In the genomic region with DNA sequence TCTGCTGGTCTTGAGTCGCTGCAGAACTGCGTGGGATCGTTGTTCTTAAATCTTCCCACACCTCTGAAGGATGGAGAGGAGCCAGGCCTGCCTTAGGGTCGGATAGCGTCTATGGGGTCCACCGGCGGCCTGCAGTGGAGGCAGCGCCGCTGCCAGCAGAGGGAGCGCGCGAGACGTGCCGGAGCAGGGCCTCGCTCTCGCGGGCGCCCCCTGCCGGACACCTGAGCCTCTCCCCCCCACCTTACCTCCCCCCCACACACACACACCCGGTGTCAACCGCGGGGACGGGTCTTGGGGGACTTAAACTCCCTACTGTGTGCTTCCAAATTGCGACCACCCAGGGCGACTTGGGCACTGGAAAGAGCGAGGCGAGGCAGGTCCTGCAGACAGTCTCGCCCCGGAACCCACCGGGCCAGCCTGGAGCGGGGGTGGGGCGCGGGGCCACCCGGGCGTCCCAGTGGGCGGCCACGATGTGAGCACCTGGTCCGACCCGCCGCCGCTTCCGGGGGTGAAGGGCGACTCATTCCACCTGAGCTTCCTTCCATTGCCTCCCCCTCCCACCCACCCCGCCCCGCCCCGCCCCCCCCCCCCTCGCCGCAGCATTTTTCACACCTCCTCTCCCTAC, we compare ENCODE assay signal across 1 mouse cellular context.
TF ChIP-seq lines count a peak whose summit lies in the region.

No protein-coding gene starts in this region.

TF ChIP-seq in CH12.LX, 34 proteins besides CTCF, POLR2A, EP300 and RAD21 (continued from another document):
- TF ChIP-seq MXI1 (IDR thresholded peaks at IDR 0.05; ENCODE audit: low read depth, low read length) (peak; percentile 73; the same call in 1 of the 2 replicates), JUND (conservative IDR thresholded peaks at IDR 0.05; ENCODE audit: low read depth, low read length) (no peak), KAT2A (IDR thresholded peaks at IDR 0.05; ENCODE audit: insufficient replicate concordance, low read length) (no peak), UBTF (IDR thresholded peaks at IDR 0.05; ENCODE audit: low read depth, low read length) (no peak), TBP (conservative IDR thresholded peaks at IDR 0.05; ENCODE audit: low read depth, low read length) (no peak), ZNF384 (IDR thresholded peaks at IDR 0.05; ENCODE audit: low read depth, low read length) (peak; percentile 41; the same call in 1 of the 2 replicates), ZC3H11A (IDR thresholded peaks at IDR 0.05; ENCODE audit: low read depth, low read length) (no peak; the same call in 1 of the 2 replicates), BHLHE40 (IDR thresholded peaks at IDR 0.05; ENCODE audit: low read depth, low read length) (0 out of 2 replicates have a peak, but pooled peaks have one; percentile 13), MYC (IDR thresholded peaks at IDR 0.05; ENCODE audit: low read depth, low read length) (no peak), JUN (IDR thresholded peaks at IDR 0.05; ENCODE audit: insufficient read depth, low read depth, low read length) (no peak), USF2 (conservative IDR thresholded peaks at IDR 0.05; ENCODE audit: low read depth, low read length) (no peak), MAX (IDR thresholded peaks at IDR 0.05; ENCODE audit: low read length) (peak; percentile 64; the same call in 1 of the 2 replicates), PAX5 (IDR thresholded peaks at IDR 0.05; ENCODE audit: low read length) (no peak), IRF4 (IDR thresholded peaks at IDR 0.05; ENCODE audit: low read depth, low read length) (peak; percentile 66; the same call in 1 of the 2 replicates), CHD2 (IDR thresholded peaks at IDR 0.05; ENCODE audit: low read length) (peak; percentile 33; the same call in 1 of the 2 replicates), MAZ (IDR thresholded peaks at IDR 0.05; ENCODE audit: low read depth, low read length) (peak; percentile 97), ELF1 (IDR thresholded peaks at IDR 0.05; ENCODE audit: low read depth, low read length) (peak; percentile 56; the same call in 1 of the 2 replicates), TCF12 (IDR thresholded peaks at IDR 0.05; ENCODE audit: low read depth, low read length) (peak; percentile 79), SIN3A (IDR thresholded peaks at IDR 0.05; ENCODE audit: low read length) (peak; percentile 40; the same call in 1 of the 2 replicates), RCOR1 (conservative IDR thresholded peaks at IDR 0.05; ENCODE audit: low read depth, low read length) (peak; percentile 39; the same call in 1 of the 2 replicates), E2F4 (IDR thresholded peaks at IDR 0.05; ENCODE audit: insufficient replicate concordance, low read depth, low read length) (no peak), NELFE (IDR thresholded peaks at IDR 0.05; ENCODE audit: low read depth, low read length) (peak; percentile 92), NRF1 (IDR thresholded peaks at IDR 0.05; ENCODE audit: low read depth, low read length) (peak; percentile 38), ZMIZ1 (IDR thresholded peaks at IDR 0.05; ENCODE audit: low read depth, low read length) (no peak; the same call in 1 of the 2 replicates), POLR2AphosphoS2 (IDR thresholded peaks at IDR 0.05; ENCODE audit: low read depth, low read length) (no peak), ETS1 (conservative IDR thresholded peaks at IDR 0.05; ENCODE audit: low read depth, low read length) (no peak), MAFK (IDR thresholded peaks at IDR 0.05; ENCODE audit: insufficient replicate concordance, low read length) (no peak), HCFC1 (IDR thresholded peaks at IDR 0.05; ENCODE audit: low read depth, low read length) (peak; percentile 64), SMC3 (IDR thresholded peaks at IDR 0.05; ENCODE audit: low read depth, low read length) (peak; percentile 89)
